Mouse (Mus musculus): ENCODE data around the gene Tmem170b.
"Not testable (repeated sequence)": the region's sequence is repeated elsewhere in the genome, so short reads cannot be mapped to it uniquely, and the experiment has no call there.

DNA sequence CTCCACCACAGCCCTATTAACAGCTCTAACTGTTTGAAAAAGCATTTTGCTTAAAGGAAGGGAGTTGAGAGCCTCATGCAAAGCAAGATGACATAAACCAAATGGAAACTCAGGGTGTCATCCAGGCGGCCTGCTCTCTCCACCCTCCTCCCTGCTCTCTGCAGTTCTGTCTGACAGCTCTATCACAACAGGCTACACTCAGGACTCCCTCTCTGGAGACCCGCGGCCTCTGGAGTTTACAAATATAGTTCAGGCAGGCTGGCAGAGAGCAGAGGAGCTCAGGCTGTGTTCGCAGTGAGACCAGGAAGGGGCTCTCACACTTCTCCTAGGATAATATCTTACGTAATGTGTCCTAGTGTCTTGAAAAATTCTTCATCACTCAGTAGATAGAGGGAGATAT, 67.2 kb downstream of the Tmem170b start:
- TF ChIP-seq CTCF (IDR thresholded peaks at IDR 0.05; ENCODE audit: low read depth, low read length); TAL1 (conservative IDR thresholded peaks at IDR 0.05; ENCODE audit: low read depth, low read length); GATA1 (IDR thresholded peaks at IDR 0.05; ENCODE audit: borderline replicate concordance, low read length): not testable (repeated sequence)

Measured in G1E (cell line).